37 mouse cellular contexts compared by ENCODE assay signal in the genomic region with DNA sequence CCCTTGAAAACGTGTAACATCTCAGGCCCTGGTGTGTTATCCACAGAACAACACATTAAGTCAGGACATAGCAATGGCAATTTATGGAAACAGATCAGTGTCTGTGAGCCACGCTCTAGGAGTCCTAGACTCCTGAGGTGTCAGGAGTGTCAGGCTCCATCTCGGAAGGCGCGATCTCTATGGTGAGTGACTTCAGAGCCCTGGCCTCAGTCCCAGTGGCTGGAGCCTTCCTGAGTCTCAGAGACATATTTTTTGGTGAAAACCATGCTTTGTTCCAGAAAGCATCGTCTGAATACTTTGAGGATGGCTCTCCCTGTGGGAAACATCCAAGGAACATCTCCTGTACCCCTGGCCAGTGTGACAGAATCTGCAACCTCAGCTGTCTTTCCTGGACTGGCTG. TPM values are rescaled to one million over a fixed set of nuclear protein-coding genes. Genes with fewer than 3 reads are reported as not detected.
"Had no signal": no experiment of that assay in that cellular context is flagged by ENCODE, and none has a peak within 500 bp of the region (broad histone marks: within the 10 kb centered on the region; RNA-seq: fewer than 3 reads in every experiment).

No protein-coding gene starts in this region.

- H3K4me2 ChIP-seq: heart, embryonic 12.5 days; heart, embryonic 13.5 days; heart, embryonic 15.5 days; hindbrain, embryonic 12.5 days; hindbrain, embryonic 13.5 days; hindbrain, embryonic 14.5 days; hindbrain, embryonic 15.5 days; intestine, embryonic 15.5 days; kidney, embryonic 15.5 days had no signal

- H3K9me3 ChIP-seq: heart, embryonic 12.5 days; heart, embryonic 13.5 days; heart, embryonic 15.5 days; hindbrain, embryonic 10.5 days; hindbrain, embryonic 12.5 days; hindbrain, embryonic 13.5 days; hindbrain, embryonic 15.5 days; intestine, embryonic 15.5 days; kidney, embryonic 15.5 days had no signal

- H3K9ac ChIP-seq: heart, embryonic 12.5 days; heart, embryonic 13.5 days; heart, embryonic 15.5 days; hindbrain, embryonic 12.5 days; hindbrain, embryonic 13.5 days; hindbrain, embryonic 14.5 days; hindbrain, embryonic 15.5 days; intestine, embryonic 15.5 days; kidney, embryonic 15.5 days had no signal

- H3K27ac ChIP-seq: heart, embryonic 13.5 days; heart, embryonic 15.5 days; hindbrain, embryonic 10.5 days; hindbrain, embryonic 12.5 days; hindbrain, embryonic 13.5 days; hindbrain, embryonic 14.5 days; hindbrain, embryonic 15.5 days; hindbrain, postnatal 0 days; intestine, embryonic 15.5 days; kidney, embryonic 15.5 days; kidney, postnatal 0 days; layer of hippocampus, adult 2 months; left cerebral cortex, adult 2 months had no signal

- DNase-seq: heart, postnatal 10 days; heart, postnatal 14 days; heart, postnatal 36 days; heart, postnatal 4 days; kidney, adult 11 months; kidney, adult 18-20 months; kidney, adult 2 months; kidney, adult 8-10 months; kidney, adult 9 months; kidney, postnatal 10 days; kidney, postnatal 14 days; kidney, postnatal 25 days; kidney, postnatal 36 days; kidney, postnatal 4 days; layer of hippocampus, postnatal 36 days had no signal

- H3K4me3 ChIP-seq: heart, embryonic 12.5 days; heart, embryonic 13.5 days; heart, embryonic 15.5 days; hindbrain, embryonic 10.5 days; hindbrain, embryonic 12.5 days; hindbrain, embryonic 13.5 days; hindbrain, embryonic 15.5 days; intestine, embryonic 15.5 days; kidney, embryonic 15.5 days; layer of hippocampus, adult 2 months; left cerebral cortex, adult 2 months had no signal

- H3K36me3 ChIP-seq: heart, embryonic 12.5 days; heart, embryonic 13.5 days; heart, embryonic 15.5 days; hindbrain, embryonic 10.5 days; hindbrain, embryonic 12.5 days; hindbrain, embryonic 13.5 days; hindbrain, embryonic 15.5 days; intestine, embryonic 15.5 days; kidney, embryonic 15.5 days had no signal

- ATAC-seq: hindbrain, embryonic 16.5 days; hindbrain, postnatal 0 days; inflammation-experienced regulatory T-cells, adult 6 months; intestine, embryonic 15.5 days; intestine, embryonic 16.5 days; intestine, postnatal 0 days had no signal

RNA-seq across cellular contexts. Expression of a gene that starts 2.7 kb away (rescaled TPM):
- total RNA-seq: heart, postnatal 10 days; heart, postnatal 14 days; heart, postnatal 25 days; heart, postnatal 36 days; heart, postnatal 4 days; hematopoietic stem cell, adult 5-6 weeks had no signal
- polyA plus RNA-seq: heart, embryonic 12.5 days; heart, embryonic 13.5 days; heart, postnatal 0 days; kidney, embryonic 14.5 days had no signal
